Mouse (Mus musculus) ES-Bruce4 (cell line): ENCODE measurements around the gene Lrig3.

Source experiments
- CTCF ChIP-seq: IDR thresholded peaks from one replicate; pipeline ENCODE4 v1.8.1; 2011; ENCODE audit warnings: low read depth, low read length
- POLR2A ChIP-seq: IDR thresholded peaks from one replicate; pipeline ENCODE4 v1.8.1; 2011; ENCODE audit warnings: low read length; ENCODE audit not compliant: insufficient read depth

DNA sequence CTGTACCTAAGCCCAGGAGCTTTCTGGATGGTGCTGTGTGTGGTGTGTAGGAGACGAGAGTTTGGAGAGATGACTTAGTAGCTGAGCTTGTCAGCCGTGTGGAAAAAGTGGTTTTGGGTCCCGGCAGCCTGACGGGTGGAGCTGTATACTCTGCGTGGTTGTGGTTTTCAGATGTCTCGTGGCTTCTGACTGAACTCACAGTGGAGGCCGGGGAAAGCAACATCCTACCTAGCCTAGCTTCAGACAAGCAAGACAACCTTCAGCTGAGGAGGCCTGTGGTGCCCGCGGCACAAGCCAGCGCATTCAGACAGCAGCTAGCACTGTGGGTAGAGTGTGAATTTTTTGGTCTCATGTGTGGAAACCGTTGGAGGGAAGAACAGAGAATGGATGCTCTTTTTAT lies 47.7 kb downstream of the Lrig3 start:
- TF ChIP-seq POLR2A: no peak
- no peak for TF ChIP-seq CTCF
